Mouse (Mus musculus): ENCODE data around the gene Sympk.

Gene Sympk

DNA sequence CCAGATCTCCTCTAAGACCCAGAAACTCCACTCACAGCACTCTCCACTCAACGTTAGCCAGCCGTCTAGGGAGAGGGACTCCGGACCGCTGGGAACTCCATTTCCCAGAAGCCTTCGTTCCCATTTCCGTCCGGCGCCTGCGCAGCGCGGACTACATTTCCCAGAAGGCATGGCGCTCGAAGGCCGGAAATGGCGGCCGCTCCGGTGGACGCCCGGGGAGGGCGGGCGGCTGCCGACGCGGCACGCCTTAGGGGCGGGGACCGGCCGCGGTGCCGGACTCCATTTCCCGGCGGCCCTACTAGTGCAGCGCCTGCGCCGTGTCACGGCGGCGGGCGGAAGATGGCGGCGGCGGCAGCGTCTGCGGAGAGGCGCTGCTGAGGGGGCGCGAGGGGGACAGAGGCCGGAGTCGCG lies at the start of gene Sympk:
Gene Sympk (plus strand): TSS at position 282 of the 411 bp plus-strand sequence.
- peak; percentile 94 for DNase-seq (ENCODE audit: low spot score)

DNA sequence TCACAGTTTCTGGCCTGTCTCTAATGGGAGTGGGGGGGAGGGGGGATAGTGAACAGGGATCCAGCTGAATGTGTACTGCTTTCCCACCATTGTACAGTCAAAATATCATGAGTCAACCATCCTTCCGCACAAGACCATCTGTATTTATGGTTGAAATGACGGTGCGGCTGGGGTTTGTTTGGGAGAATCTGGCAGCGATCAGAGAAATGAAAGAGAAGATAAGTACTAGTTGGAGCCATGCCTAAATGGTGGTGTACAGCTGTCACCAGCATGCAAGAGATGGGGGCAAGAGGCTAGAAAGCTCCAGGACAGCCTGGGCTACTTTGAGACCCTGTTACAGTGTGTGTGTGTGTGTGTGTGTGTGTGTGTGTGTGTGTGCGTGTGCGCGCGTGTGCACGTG lies 45.8 kb upstream of the Sympk start:
- DNase-seq (ENCODE audit: low spot score): no peak

DNA sequence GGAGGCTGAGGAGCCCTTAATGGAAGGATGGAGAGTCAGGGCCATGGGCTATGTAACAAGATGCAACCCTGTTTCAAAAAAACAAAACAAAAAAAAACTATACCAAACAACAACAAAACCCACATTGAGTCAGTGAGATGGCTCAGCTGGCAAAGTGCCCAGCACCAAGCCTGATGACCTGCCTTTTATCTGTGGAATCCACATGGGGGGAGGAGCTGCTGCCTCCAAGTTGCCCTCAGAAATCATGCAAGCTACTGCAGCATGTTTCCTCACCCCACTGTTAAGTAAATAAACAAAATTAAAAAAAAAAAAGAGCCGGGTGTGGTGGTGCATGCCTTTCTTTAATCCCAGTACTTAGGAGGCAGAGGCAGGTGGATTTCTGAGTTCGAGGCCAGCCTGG lies 37.7 kb upstream of the Sympk start:
- DNase-seq (ENCODE audit: low spot score): no peak

DNA sequence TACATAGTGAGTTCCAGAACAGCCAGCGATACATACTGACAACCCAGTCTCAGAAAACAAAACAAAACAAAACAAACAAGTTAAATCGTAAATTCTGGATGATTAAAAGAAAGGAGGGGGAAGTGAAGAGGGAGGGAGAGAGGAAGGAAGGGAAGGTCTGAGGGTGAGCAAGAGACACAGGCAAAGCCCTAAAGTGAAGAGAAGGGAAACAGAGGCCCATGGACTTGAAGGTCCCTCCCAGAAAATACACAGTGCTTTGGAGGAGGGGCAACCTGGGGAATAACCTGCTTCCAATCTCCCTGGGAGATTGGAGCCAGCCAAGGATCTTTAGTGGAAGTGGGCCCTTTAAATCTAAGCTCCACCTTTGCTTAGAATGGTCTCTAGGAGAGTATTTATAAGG lies 37.1 kb upstream of the Sympk start, which contains the start of gene Nanos2:
Gene Nanos2 (plus strand): TSS at position 301 of the 400 bp plus-strand sequence.
- no peak for DNase-seq (ENCODE audit: low spot score)

DNA sequence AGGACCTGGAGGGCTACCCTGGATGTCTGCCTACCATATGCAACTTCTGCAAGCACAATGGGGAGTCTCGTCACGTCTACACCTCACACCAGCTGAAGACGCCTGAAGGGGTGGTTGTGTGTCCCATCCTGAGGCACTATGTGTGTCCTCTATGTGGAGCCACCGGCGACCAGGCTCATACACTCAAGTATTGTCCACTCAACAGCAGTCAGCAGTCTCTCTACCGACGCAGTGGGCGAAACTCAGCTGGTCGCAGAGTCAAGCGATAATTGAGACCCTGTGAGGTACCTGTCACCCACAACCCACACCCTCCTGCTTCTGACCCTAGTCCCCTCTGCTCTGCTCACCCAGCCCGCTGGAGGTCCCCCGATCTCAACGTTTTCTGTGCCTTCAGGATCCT lies 36.4 kb upstream of the Sympk start:
- DNase-seq (ENCODE audit: low spot score): no peak

DNA sequence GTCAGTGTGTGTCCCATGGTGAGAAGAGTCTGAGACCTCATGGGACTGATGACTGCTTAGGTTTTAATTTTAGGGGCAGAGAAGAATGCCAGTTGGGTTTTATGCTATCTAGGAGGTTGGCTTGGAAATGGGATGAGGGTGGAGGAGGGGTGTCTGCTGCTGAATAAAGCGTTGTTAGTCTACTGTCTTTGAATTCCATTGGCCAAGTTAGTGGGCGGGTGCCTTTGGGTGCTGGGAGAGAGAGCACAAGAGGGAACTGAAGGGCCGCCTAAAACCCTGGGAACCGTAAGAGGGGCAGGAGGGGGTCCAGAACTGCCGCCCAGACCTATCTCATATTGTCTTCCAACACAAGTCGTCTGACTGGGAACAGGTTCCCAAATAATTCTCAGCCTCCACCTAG lies 35.4 kb upstream of the Sympk start:
- no peak for DNase-seq (ENCODE audit: low spot score)

DNA sequence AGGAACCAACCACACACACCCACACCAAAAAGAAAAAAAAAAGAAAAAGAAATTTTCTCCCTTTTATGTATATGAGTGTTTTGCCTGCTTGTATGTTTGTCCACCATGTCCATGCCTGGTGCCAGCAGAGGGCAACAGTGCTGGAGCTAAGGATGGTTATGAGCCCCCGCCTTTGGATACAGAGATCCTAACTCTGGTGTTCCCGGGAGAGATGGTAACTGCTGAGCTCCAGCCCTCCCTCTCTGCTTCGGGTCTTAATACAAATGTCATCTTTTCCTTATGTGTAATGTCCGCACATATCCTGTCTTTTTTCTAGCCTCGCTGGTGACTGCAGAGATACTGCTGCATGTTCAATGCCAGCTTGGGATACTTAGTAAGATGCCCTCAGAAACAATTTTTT lies 34.2 kb upstream of the Sympk start:
- no peak for DNase-seq (ENCODE audit: low spot score)

DNA sequence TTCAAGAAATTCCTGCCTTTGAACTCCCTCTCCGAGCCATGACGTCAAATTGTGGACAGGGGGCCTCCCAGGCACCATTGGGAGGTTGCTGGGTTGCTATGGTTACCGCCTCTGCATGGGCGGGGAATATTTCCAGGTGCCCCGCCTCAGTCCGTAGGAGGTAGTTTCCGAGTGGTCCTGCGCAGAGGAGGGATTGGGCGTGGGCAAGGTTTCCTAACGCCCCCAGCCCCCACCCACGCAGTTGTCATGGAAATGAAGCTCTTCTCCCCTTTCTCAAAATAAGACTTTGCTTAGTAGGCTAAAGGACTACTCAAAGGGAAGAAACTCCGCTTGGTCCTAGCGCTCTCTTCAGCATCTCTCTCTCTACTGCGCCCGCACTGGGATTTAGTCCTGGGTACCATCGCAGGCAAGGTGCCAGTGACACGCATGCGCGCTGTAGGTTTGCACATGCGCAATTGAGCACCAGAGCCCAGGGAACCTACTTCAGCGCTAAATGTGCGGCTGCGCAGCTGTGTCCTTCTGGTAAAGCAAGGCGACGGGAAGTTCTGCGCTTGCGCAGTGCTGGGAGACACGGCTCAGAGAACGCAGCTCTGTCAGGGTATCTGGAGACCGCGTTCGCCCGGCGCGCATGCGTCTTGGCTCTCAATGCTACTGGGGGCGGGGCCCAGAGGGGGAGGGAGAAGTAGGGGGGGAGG lies 33.4 kb upstream of the Sympk start, which contains the start of gene Mypop:
Gene Mypop (plus strand): TSS at position 645 of the 695 bp plus-strand sequence.
- peak; percentile 97 for DNase-seq (ENCODE audit: low spot score)

DNA sequence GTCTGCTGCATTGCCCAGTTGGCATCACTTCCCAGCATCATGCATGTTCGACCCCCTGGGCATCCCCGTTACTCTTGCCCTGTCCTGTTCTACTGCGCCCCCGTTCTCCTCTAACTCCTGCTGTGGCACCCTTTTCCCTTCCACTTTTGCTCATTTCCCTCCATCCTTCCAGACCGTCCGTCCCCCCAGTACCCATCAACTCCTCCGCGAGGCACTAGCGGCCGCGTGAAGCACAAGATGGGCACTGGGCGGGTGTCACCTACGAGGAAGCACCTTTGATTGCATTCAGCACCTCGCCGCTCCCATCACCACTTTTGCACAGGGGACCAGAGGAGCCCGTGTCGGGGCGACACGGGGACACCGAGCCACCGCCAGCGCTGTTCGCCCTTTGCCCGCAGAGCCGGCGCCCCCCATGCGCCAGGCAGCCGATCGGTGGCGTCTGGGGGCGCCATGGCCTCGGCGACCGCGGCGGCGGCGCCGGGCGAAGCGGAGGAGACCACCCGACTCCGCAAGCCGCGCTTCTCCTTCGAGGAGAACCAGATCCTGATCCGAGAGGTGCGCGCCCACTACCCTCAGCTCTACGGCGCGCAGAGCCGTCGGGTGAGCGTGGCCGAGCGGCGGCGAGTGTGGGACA lies 32.4 kb upstream of the Sympk start:
- no peak for DNase-seq (ENCODE audit: low spot score)

DNA sequence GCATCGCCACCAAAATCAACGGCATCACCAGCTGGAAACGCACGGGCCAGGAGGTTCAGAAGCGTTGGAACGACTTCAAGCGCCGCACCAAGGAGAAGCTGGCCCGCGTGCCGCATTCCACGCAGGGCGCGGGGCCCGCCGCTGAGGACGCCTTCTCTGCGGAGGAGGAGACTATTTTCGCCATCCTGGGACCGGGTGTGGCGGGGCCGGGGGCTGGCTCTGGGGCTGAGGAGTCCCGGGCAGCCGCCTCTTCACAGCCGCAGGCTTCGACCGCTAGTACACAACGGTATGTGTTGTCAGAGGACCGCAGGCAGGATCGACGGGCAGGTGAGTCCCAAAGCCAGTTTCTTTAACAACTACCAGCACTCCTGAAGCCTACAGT lies 31.9 kb upstream of the Sympk start:
- no peak for DNase-seq (ENCODE audit: low spot score)

DNA sequence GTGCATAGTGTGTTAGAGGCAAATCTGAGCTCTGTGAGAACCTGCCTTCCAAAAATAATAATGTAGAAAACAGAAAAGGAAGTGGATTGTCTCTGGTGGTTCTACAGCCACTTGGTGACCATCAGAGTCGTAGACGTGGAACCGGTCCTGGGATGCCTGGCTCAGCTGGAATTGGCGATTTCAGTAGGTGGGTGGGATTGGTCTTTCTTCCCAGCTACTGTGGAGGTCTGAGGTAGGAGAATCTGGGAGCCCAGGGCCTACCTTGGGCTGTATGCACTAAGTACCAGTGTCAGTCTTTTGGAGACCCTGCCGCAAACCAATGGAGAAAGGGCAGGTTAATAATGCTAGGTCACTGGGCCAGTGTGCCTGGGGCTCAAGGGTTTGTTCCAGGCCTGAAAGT lies 31.1 kb upstream of the Sympk start:
- no peak for DNase-seq (ENCODE audit: low spot score)

DNA sequence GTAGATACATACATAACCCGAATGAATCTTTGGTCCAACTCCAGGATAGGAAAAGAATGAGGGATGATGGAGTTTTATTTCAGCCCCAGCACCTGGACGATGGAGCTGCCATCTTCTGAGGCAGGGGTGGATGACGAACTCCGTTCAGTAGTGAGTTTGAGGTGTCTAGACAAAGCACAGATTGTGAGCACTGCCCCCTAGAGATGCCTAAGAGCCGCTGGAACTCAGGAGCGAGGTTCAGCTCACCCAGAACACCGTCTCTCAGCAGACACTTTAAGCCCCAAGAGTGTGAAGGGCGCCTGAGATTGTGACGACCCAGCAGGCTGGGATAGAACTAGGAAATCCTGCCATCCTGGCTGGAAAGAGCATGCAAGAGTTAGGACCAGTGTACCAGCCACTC lies 25.3 kb upstream of the Sympk start:
- DNase-seq (ENCODE audit: low spot score): no peak

DNA sequence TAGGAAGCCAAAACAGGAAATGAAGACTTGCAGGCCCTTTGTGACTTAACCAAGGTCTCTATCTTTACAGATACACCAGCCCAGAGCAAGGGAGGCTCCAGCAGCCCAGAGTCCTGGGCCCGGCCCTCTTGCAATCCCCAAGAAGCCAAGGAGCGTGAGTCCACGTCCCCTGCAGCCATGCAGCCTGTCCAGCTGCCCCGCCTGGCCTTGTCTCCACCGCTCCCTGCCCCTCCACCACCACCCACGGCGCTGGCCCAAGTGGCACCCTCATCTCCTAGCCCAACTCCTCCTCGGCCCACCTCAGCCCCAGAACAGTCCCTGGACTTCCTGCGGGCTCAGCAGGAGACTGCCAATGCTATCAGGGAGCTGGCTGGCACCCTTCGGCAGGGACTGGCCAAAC lies 23.8 kb upstream of the Sympk start:
- no peak for DNase-seq (ENCODE audit: low spot score)

DNA sequence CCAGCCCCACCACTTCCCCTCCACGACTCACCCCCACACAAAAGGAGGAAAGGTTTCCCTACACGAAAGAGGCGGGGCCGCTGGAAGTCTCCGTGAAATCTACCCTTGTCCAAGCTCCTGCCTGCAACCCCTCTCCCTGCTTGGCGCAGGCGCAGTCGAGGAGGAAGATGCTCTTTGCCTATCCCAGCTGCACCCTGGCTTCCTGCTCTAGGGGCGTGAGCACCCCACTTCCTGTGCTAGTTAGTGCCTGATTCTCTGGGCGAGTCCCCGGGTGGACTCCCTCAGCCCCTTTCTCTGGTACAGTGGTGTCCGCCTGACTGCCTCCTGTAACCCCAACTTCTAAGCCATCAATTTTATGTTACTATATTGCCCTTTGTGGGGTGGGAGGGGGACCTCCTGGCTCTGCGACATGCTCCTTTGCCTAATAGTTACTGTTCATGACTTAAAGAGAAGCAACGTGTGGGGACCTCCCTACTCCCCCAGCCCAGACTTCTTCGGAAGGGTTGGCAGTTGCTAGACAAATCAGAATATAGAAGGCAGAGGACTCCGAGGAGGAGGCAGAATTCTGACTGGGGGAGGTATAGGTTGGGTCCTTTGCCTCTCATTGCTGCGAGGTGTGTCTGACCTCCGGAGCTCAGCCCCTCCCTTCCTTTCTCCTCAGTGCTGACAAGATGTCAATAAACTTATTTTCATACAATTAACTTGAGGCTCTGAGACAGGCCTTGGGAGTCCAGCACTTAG lies 22.9 kb upstream of the Sympk start:
- peak; percentile 56 for DNase-seq (ENCODE audit: low spot score)

DNA sequence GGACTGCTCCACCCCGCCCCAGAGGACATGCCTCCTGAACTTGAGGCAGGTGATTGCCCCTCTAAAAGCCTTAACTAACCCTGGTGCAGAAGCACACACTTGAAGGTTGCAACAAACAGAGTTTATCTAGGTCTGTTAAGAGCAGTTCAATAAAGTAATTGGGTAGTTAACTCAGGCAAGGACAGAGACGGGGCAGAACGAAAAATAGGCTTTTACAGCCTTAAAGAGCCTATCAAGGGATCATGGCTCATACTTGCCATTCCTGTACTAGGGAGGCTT lies 22.4 kb upstream of the Sympk start:
- no peak for DNase-seq (ENCODE audit: low spot score)

DNA sequence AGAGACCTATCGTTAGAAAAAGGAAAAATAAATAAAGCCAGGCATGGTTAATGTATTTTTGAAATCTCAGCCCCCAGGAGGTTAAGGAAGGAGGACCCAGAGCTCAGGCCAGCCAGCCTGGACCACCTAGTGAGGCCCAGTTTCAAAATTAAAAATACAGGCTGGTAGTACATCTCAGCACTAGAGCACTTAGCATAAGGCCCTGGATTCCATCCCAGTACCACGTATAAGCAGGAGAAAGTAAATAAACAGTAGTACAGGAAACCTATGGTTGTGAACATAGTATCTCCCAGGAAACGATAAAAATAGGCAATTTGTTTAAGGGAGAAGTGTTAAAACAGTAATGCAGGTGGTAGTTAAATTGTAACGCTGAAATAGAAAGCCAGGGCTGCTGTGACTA lies 22.1 kb upstream of the Sympk start:
- no peak for DNase-seq (ENCODE audit: low spot score)

DNA sequence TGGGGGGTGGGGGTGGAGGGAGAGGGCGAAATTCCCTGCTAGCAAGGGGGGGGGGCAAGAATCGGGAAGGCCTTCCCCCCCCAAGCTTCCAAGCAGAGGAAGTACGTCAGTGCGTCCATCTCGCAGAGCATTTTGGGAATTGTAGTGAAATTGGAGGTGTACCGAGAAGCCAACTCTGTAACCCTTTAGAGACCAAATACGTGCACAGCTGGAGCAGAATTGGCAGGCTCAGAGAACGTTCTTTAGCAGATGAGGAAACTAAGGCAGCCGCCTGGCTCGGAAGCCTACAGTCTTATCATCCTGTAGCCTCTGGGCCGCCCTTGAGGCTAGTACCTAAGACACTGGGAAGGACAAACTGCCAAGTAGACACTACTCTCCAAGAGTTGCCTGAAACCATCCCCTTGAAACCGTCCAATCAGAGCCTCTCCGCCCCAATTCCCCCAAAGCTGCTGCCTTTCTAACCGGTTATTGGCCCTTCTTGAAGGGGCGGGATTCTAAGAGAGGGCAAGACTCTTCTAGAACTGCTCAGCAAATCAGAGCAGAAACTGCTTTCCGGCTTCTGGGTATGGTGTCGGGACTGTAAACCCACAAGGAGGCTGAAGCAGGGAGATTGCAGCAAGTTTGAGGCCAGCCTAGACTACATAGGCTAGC lies 21.2 kb upstream of the Sympk start:
- peak; percentile 85 for DNase-seq (ENCODE audit: low spot score)

DNA sequence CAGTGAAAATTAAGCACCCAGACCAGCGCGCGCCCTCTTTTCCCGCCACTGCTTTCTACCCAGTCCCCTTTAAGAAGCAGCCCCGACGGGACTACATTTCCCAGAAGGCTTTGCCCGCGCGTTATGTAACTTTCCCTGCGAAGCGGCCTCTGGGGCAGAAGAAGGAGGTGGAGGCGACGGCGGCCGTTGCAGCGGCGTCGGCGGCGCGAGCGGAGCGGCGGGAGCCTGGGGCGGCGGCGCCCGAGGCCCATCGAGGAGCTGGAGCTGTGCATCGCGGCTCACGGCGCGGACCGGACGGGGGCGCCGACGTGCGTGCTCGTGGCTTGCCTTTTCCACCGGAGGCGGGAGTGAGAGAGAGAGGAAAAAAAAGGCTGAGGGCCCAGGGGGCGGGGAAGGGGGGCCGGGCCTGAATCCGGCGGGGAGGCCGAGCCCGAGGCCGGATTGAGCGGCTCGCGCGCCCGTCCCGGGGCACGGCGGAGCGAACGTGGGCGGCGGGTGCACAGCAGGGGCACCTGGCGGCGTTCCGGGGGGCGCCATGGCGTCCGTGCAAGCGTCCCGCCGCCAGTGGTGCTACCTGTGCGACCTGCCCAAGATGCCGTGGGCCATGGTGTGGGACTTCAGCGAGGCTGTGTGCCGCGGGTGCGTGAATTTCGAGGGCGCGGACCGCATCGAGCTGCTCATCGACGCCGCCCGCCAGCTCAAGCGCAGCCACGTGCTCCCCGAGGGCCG lies 20.1 kb upstream of the Sympk start, which contains the start of gene Irf2bp1:
Gene Irf2bp1 (plus strand): TSS at position 143 of the 729 bp plus-strand sequence.
- peak; percentile 88 for DNase-seq (ENCODE audit: low spot score)

DNA sequence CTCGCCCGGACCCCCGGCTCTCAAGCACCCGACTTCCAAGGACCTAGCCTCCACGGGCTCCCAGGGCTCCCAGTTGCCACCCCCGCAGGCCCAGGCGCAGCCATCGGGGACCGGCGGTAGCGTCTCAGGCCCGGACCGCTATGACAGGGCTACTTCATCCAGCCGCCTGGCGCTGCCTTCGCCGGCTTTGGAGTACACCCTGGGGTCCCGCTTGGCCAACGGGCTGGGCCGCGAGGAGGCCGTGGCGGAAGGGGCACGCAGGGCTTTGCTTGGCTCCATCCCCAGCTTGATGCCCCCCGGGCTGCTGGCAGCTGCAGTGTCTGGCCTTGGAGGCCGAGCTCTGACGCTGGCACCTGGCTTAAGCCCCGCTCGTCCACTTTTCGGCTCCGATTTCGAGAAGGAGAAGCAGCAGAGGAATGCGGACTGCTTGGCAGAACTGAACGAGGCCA lies 19.5 kb upstream of the Sympk start:
- no peak for DNase-seq (ENCODE audit: low spot score)

DNA sequence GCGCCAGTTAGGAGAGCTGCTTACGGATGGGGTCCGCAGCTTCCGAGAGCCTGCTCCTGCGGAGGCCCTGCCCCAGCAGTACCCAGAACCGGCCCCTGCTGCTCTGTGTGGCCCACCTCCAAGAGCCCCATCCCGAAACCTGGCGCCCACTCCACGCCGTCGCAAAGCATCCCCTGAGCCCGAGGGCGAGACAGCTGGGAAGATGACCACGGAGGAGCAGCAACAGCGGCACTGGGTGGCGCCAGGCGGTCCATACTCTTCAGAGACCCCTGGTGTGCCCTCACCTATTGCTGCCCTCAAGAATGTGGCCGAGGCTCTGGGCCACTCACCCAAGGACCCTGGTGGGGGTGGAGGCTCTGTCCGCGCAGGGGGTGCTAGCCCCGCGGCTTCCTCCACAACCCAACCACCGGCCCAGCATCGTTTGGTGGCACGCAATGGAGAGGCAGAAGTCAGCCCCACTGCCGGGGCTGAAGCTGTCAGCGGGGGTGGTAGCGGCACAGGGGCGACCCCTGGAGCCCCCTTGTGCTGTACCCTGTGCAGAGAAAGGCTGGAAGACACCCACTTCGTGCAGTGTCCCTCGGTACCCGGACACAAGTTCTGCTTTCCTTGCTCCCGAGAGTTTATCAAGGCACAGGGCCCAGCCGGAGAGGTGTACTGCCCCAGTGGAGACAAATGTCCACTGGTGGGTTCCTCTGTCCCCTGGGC lies 18.6 kb upstream of the Sympk start:
- no peak for DNase-seq (ENCODE audit: low spot score)

DNA sequence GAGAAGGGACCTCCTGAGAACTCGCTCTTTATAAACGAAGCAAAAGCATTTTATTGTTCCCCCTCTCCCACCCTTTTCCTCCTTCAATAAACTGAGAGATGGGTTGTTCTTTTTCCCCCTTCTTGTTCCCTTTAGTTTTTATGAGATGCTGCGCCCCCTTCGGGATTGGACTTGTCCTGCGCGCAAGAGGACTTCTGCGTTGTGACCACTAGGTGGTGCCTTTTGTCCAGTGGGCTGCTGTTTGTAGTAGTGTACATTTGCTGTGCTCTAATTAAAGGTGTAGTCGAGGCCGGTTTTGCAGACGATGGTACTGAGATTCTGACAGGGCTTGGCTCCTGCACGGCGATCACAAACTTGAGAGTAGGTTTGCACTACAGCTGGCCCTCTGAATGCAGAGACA lies 17.7 kb upstream of the Sympk start:
- peak; percentile 81 for DNase-seq (ENCODE audit: low spot score)

All from c-Kit-positive CD71-positive TER-119-positive erythroid progenitor cells, embryonic 14.5 days (primary cell).